Mouse (Mus musculus) mouse embryonic stem cell (cell line): ENCODE data around the gene Lrit2.

ENCODE experiments used
- in situ Hi-C, 2 experiments: fragments of 300-500 bp; cut with MboI; formaldehyde crosslinking; loops; 1 replicate in 1 of 2; 3 replicates in 1 of 2; pipeline ENCODE4 v1.14.3; 2019 to 2020; ENCODE audit warnings: low sequenced_read_pairs in 2 of 2, low pct_unique_long_range_greater_than_20kb in 1 of 2, mixed read lengths in 1 of 2; ENCODE audit not compliant: unreplicated experiment in 1 of 2

The Lrit2 gene

GRCm38 (mm10) chr14:37067629-37068028 lies at the start of gene Lrit2:
Lrit2 (plus strand) TSS chr14:37067929.
- in situ Hi-C loops: no loop called here

GRCm38 (mm10) chr14:37027248-37027933 lies 40.3 kb upstream of the Lrit2 start:
- in situ Hi-C loops: loop anchor here in 1 of 2 experiments (25.0 kb wide), 1 partner anchor 165 kb away; no protein-coding TSS in a partner anchor

GRCm38 (mm10) chr14:37027951-37028350 lies 39.8 kb upstream of the Lrit2 start:
- in situ Hi-C loops: loop anchor here in 1 of 2 experiments (25.0 kb wide), 1 partner anchor 166 kb away; no protein-coding TSS in a partner anchor

- in situ Hi-C loops: loop anchor here in 1 of 2 experiments (25.0 kb wide), 1 partner anchor 166 kb away; no protein-coding TSS in a partner anchor
Measured at GRCm38 (mm10) chr14:37028555-37028954, 39.2 kb upstream of the Lrit2 start.

- in situ Hi-C loops: loop anchor here (10.0 to 25.0 kb wide), 2 partner anchors 168 to 170 kb away; no protein-coding TSS in a partner anchor
Measured at GRCm38 (mm10) chr14:37032481-37033104, 35.1 kb upstream of the Lrit2 start.

GRCm38 (mm10) chr14:37033241-37033640 lies 34.5 kb upstream of the Lrit2 start:
- in situ Hi-C loops: loop anchor here (10.0 to 25.0 kb wide), 2 partner anchors 168 to 171 kb away; no protein-coding TSS in a partner anchor

- in situ Hi-C loops: loop anchor here (10.0 to 25.0 kb wide), 2 partner anchors 170 to 172 kb away; no protein-coding TSS in a partner anchor
Measured at GRCm38 (mm10) chr14:37034432-37034831, 33.3 kb upstream of the Lrit2 start.

- in situ Hi-C loops: loop anchor here in 1 of 2 experiments (25.0 kb wide), 1 partner anchor 187 kb away; no protein-coding TSS in a partner anchor
Measured at GRCm38 (mm10) chr14:37048914-37049410, 18.8 kb upstream of the Lrit2 start, which contains the start of gene Rgr. Rgr (minus strand) TSS chr14:37048964.

- in situ Hi-C loops: no loop called here
Measured at GRCm38 (mm10) chr14:37064849-37065248, 2.9 kb upstream of the Lrit2 start.

- in situ Hi-C loops: no loop called here
Measured at GRCm38 (mm10) chr14:37066636-37067035, 1.1 kb upstream of the Lrit2 start.

GRCm38 (mm10) chr14:37068516-37068915 lies 787 bp downstream of the Lrit2 start:
- in situ Hi-C loops: no loop called here

- in situ Hi-C loops: no loop called here
Measured at GRCm38 (mm10) chr14:37080724-37081123, 13.0 kb downstream of the Lrit2 start.

- in situ Hi-C loops: no loop called here
Measured at GRCm38 (mm10) chr14:37083755-37084154, 16.0 kb downstream of the Lrit2 start.

GRCm38 (mm10) chr14:37094436-37094835 lies 26.7 kb downstream of the Lrit2 start:
- in situ Hi-C loops: no loop called here

GRCm38 (mm10) chr14:37095556-37095955 lies 27.8 kb downstream of the Lrit2 start:
- in situ Hi-C loops: no loop called here

- in situ Hi-C loops: no loop called here
Measured at GRCm38 (mm10) chr14:37097956-37098530, 30.3 kb downstream of the Lrit2 start, which contains the start of gene Cdhr1. Cdhr1 (minus strand) TSS chr14:37098347.

GRCm38 (mm10) chr14:37101531-37101930 lies 33.8 kb downstream of the Lrit2 start:
- in situ Hi-C loops: no loop called here

- in situ Hi-C loops: no loop called here
Measured at GRCm38 (mm10) chr14:37102484-37102883, 34.8 kb downstream of the Lrit2 start.

- in situ Hi-C loops: no loop called here
Measured at GRCm38 (mm10) chr14:37104747-37105146, 37.0 kb downstream of the Lrit2 start.
